Mouse (Mus musculus) activated CD4-positive, CD25-positive, alpha-beta regulatory T cell, adult 4 months (primary cell): ENCODE results near the gene Slc37a1. TPM values are rescaled to one million over a fixed set of nuclear protein-coding genes. Genes with fewer than 3 reads are reported as not detected.

Experiments used
- ATAC-seq: one replicate; pipeline ENCODE4 v1.8.0; 2017
- polyA plus RNA-seq, 2 experiments: library from polyadenylated mRNA; unstranded; fragments of 100-300 nt; shearing (Covaris generic); gene quantifications; one replicate each; pipeline ENCODE4 v1.2.1; 2017

The Slc37a1 gene
- 10 to 100 TPM; 20.5 to 26.2 TPM for polyA plus RNA-seq

GRCm38 (mm10) chr17:31286492-31286891 is at the start of gene Slc37a1:
Gene Slc37a1 (plus strand): TSS chr17:31286792.
- ATAC-seq, result no peak

GRCm38 (mm10) chr17:31238234-31239020 is 48.2 kb upstream of the Slc37a1 start:
- ATAC-seq, result no peak

- ATAC-seq, result no peak
Measured at GRCm38 (mm10) chr17:31241156-31241555, 45.4 kb upstream of the Slc37a1 start.

DNA sequence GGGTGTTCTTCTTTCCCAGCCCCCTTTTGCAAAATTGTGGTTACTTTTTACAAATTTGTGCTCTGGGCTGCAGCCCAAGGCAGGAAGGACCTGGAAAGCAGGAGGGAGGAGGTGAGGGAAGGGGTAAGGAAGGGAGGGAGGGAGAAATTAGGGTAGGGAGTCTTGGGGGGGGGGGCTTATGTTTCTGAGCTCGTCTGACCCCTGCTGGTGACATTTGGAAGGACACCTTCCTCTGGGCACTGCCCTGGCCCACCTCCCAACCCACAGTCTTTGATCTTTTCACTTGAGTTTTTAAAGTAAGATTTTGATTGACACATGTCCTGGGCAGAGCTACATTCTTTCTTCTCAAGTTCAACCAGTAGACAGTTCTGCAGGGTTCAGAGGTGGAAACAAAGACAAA is 43.8 kb upstream of the Slc37a1 start:
- ATAC-seq, result no peak

DNA sequence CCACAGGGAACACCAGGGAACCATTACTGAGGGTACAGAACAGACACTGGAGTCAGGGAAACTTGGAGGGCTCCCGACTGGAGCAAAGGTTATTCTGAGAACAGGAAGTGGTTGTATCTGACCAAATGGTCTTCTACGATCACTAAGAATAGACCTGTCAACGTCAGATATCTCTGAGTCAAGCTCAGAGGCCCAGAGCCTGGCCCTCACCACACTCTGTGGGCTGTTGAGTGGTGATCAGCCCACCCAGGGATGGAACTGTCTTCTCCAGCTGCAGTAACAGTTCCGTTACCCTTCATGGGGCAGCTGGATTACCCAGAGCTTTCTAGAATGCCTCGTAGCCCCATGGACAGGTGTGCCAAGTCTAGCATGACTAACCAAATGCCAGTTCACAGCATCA is 41.3 kb upstream of the Slc37a1 start:
- no peak for ATAC-seq

- ATAC-seq, result no peak
Measured at GRCm38 (mm10) chr17:31247144-31247543, 39.4 kb upstream of the Slc37a1 start.

DNA sequence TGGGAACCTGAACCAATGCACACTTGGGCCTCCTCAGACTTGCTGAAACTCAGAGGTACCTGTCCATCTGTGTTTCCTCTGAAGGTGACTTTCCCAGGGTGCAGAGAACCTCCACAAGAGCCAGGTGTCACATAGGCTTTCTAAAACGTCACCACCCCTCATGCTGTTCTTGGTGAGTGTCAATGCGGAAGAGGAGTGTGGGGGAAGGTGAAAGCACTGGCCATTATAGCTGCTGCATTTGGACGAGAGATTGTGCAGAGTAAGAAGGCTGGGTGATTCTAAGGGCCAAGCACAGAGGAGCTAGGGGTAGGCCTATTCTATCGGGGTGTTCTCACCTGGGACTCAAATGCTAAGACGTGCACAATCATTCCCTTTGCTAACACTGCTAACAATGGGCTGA is 32.6 kb upstream of the Slc37a1 start:
- ATAC-seq, result no peak

DNA sequence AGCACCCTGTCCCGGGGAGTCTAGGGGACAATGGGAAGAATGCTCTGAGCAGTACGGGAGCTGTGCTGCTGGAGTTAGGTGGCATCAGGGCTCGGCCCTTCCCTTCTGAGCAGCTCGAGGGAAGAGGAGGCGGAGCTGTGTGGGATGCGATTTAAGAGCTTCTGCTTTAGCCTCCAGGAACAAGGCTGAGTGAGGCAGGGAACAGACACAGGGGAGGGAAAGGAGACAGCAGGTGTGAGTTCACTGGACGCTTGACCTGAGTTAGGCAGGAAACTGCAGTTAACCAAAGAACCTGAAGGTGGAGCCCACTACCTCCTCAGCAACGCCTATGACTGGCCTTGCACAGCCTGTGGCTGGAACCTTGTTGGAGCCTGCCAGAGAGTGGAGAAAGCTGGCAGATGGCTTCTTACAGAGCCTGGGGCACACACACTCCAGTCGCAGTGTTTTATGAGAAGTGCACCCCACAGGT is 32.1 kb upstream of the Slc37a1 start:
- ATAC-seq, result peak; percentile 66

DNA sequence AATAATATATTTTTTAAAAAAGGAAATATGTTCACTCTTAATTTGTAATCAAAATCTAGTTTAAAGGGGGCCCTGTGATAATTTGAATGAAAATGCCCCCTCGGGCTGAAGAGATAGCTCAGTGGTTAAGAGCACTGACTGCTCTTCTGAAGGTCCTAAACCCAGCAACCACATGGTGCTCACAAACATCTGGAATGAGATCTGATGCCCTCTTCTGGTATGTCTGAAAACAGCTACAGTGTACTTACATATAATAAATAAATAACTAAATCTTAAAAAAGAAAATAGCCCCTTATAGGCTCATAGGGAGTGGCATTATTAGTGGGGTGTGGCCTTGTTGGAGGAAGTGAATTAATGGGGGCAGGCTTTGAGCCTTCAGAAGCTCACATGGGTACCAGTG is 29.4 kb upstream of the Slc37a1 start:
- ATAC-seq, result no peak

DNA sequence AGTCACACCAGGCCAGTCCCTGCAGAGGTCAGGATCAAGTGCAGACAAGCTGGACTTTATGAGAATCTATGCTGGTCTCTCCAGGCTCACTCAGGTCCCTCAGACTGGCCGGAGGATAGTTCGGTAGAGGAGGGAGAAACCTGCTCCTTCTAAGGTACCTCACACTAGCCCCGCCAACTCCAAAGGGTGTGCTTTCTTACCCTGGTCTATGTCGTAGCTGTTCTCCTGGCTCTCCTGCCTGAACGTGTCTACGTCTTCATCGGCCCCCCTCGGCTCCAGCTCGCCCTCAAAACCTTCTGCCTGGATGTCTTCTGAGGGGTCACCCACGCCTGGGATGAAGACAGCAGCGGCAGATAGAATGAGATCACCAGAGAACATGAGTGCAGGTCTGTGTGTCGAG is 28.7 kb upstream of the Slc37a1 start:
- no peak for ATAC-seq

GRCm38 (mm10) chr17:31258310-31258865 is 28.2 kb upstream of the Slc37a1 start:
- ATAC-seq, result no peak

DNA sequence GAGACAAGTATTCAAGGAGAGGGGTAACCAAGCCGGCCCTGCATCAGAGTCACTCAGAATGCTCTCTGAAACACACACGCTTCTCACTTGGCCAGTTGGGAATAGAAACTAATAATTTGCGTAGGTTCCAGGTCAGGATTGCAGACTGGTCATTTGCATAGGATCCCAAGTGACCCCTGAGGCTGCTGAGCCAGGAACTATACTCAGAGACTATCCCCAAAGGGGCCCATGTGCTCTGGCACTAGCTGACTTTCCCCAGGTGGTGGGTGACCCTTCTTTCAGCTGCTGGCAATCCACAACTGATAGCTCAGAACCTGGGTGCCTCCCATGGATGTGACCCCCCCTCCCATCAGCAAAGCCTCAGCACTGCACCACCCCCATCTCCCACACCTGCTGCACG is 27.4 kb upstream of the Slc37a1 start:
- ATAC-seq, result no peak

DNA sequence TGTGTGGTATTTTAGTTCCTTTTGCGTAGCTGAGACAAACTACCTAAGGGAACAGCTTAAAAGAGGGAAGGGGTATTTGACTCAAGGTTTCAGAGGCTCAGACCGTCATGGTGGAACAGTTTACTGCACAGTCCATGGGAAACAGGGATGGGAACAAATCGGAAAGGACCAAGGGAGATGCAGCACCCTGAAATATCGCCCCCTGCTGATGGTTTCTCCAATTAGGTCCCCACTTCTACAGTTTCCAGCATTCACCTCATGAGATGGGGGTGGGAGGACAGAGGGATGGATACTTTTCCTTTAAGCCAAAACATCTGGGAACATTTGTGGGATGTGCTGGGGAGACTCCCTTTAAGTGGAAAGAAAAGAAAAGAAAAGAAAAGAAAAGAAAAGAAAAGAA is 26.8 kb upstream of the Slc37a1 start:
- ATAC-seq, result no peak

DNA sequence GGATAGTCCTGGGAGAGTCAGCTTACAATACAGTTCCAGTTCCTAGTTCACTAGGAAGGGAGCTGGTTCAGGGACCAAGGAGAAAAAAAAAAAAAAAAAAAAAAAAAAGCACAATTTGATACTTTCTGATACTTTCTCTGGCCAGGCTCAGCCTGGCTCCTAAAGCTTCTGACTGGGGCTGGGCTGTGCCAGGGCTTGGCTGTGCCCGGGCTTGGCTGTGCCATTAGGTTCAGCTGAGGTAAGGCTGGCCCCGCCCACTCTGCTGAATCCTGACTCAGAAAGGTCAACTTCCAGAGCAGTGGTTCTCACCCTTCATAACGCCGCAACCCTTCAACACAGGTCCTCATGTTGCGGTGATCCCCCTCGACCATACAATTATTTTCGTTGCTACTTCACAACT is 26.2 kb upstream of the Slc37a1 start:
- ATAC-seq, result no peak

GRCm38 (mm10) chr17:31261352-31261751 is 25.2 kb upstream of the Slc37a1 start:
- ATAC-seq, result no peak

DNA sequence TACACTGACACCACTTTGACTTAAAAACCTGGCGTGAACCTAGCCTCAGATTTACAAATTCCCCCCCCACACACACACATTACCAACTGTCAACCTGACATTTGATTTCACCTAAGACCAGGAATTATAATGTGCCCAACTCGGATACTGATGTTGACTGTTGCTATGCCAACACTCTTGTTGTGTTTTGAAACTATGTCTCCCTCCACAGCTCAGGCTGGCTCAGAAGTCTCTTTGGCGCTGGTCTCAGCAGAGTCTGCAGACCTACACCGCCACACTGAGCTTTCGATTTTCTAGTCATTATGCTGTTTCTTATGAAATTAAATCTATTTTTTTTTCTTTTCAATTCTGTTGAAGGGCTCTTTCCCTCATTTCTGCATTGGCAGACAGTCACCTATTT is 23.9 kb upstream of the Slc37a1 start:
- ATAC-seq, result no peak

DNA sequence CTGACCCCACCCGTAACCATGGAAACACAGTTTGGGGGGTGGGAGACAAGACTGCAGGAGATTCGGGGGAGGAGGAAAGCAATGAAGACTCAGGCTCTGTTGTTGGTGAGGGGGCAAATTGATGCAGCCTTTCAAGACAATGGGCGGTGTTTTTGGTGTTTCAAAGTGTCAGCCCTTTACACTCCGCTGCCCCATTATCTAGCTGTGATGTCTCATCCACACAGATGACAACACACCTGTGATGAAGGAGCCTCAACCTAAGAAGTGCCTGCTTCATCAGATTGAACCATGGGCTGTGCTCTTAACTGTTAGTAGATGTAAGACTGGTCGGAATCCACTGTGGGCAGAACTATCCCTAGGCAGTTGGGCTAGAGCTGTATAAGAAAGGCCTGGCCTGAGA is 22.8 kb upstream of the Slc37a1 start:
- ATAC-seq, result no peak

DNA sequence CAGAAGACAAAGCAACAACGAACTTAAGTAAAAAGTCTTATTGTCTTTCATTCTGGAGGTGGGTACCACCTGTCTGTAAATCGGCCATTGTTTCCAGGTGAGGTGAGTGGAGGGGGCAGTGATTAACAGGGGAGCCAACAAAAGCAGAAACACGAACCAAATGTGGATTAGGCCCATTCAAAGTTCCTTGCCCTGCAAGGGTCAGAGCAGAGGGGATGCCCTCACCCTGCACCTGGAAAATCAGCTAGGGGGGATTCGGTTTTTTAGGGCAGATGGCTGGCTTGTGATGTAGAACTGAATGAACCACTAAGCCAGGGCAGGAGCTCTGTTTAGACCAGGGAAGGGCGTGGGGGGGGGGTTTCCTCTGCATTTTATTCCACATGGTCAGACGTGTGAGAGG is 22.2 kb upstream of the Slc37a1 start:
- no peak for ATAC-seq

DNA sequence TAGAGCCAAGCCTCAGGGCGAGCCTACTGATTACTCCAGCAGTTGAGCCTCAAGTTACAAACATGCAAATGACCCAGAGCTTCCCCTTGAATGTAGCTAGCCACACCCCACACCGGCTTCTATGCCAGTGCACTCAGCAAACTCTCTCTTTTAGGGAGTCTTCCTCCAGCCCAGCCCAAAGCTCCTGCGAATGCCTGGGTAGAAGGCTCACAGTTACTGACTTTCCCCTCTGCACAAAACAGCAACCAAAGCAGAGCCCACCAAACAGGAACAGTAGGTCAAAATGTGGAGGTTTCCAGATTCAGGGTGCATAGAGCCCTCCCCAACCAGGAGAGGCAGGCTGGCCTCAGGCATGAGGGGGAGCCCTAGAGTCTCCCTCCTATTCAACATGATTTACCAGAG is 21.4 kb upstream of the Slc37a1 start:
- ATAC-seq, result no peak

- ATAC-seq, result no peak
Measured at GRCm38 (mm10) chr17:31265831-31266230, 20.8 kb upstream of the Slc37a1 start.

DNA sequence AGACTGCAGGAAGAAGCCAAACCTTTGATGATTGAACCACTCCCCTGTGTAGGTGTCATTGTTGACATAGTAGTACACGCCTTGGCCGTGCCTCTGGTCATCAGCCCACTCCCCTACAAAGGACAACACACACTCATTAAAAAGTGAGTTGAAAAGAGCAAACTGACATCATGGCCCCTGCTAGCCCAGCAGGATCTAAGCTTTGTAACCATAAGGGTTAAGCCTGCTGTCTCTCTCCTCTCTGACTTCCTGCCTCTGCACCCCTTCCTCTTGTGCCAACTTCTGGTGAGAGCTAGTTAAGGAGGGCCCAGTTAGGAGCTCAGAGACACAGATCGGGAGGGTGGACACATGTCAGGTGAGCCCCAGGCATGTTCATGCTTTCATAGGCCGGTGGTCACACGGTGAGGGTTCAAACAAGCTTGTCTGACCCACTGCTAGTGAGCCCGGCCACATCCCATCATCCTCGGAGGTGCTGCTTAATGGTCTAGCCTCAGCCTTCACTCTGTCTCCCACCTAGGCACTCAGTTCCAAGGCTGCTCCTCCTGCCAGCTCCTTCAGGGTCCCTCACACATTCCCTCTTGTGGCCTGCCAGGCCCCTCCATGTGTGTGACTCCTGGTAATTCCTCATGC is 20.2 kb upstream of the Slc37a1 start:
- no peak for ATAC-seq

DNA sequence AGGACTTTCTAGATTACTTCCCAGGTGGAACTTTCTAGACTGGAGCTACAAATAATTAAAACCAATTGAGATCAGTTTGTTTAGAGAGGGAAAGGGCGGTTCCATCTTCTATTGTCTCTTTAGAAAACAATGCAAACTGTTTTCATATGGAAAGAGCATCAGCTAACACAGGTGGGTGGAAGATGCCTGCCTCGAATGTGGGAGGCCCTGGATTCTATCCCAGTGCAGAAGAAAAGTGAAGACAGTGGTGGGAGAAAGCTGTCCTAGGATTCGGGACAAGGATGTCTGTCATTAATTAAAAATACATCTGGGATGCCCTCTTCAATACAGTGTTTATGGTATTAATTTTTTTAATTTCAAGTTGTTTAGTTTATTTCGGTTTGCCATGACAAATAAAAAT is 19.5 kb upstream of the Slc37a1 start:
- no peak for ATAC-seq

DNA sequence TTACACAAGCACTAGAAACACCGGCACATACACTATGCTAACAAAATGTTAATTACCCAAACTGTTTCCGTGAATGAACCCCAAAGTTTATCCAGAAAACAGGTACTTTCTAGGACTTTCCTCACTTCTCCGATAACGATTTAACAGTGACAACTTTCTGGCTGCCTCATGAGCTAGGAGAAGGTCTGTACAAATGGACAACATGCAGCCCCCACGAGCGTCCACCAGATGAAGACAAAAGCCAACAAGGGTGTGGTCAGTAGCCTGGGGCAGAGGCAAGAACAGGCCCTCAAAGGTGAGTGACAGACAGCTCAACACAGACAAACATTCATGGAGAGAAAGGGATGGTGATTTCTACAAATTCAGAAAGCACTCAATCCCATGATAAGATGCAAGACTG is 19.0 kb upstream of the Slc37a1 start:
- ATAC-seq, result no peak

- no peak for ATAC-seq
Measured at GRCm38 (mm10) chr17:31268016-31268415, 18.6 kb upstream of the Slc37a1 start.
